Mouse (Mus musculus) MN1 (cell line): Measurements from ENCODE around the gene 0610010K14Rik.

Experiments used
- DNase-seq: peaks from one replicate; pipeline ENCODE4 v3.0.0-alpha.2; 2016; ENCODE audit warnings: low spot score

0610010K14Rik gene

DNA sequence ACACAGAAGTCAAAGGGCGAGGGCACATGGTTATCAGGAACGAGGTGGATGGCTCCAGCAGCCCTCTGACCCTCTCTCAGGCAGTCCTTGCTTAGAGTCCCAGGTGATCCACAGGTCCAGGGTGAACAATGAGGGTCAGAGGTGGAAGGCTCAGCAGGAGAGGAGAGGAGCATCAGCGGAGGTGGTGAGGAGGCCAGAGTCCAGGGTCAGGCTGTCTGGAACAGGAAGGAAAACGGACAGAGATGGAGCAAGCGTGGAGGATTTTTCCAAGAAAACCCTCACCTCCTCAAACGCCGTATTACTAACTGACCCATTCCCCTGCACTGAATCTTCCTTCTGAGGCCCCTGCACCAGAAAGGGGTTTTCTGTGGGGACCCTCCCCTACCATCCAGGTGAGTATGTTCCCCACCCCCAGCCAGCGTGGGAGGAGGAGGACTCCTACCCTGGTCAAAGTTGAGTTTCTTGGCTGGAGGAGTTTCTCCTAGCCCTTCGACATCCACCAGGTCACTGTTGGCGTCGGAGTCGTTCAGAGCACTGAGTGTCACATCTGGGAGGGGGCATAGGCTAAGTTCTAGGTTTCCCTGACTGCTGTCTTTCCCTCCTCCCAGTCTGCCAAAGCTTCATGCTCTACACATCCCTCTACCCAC, 2.3 kb downstream of the 0610010K14Rik start:
- no peak for DNase-seq

DNA sequence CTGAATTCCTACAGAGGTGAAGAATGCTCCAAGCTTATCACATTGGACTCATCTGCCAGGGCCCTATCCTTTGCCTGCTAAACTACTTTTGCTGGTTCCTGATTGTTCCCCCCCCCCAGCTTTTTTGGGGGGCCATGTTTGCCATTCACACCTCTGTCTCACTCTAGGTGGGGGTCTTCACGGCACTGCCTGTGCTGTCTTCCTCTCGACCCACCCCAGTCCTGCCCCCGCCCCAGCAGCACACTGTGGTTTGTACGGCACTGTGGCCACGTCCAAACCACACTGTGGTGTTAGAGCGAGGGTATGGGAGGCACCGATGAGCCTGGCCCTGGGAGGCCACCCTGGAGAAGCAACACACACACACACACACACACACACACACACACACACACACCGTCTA, 3.2 kb downstream of the 0610010K14Rik start:
- no peak for DNase-seq

DNA sequence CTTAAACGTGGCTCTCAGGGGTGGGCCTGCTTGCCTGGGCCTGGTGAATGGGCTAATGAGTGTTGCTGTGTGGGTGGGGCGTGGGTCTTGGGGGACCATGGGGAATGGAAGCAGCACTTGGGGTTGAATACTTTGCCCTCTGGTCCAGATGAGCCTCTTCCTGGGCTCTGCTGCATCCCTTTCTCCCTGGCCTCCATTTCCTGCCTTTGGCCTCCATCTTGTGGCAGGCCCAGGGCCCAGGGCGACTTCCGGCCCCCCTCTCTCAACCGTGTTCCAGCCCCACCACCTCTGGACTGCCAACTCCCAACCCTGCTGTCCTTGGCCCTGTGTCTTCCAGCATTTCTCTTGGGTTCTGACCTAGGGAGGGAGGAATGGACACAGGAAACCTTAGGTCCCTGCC, 3.7 kb downstream of the 0610010K14Rik start:
- no peak for DNase-seq

GRCm38 (mm10) chr11:70233016-70233415, 4.7 kb downstream of the 0610010K14Rik start:
- DNase-seq, result no peak

- DNase-seq, result peak; percentile 69
Measured at GRCm38 (mm10) chr11:70232546-70232945, 5.2 kb downstream of the 0610010K14Rik start.

DNA sequence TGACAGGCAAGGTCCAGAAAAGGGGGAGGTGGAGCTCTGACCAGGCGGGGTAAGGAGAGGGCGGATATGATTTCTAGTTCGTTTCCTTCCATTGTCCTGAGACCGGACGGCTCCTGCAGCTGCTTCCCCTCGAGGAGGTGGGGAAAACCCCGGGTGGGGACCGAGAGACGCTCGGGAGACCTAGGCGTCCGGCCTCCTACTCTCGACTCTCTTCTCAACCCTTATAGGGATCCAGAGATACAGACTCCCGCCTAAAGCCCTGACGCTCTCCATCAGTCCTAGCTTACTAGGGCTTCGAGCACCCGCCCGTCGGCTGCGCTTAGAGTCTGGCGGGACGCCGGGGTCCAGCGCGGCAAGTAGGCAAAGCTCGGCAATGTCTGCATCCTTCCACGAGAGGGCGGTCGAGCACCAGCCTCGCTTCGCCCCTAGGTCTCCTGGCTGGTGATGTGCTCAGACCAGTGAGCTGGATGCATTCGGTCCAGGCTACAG, 7.4 kb downstream of the 0610010K14Rik start:
- DNase-seq, result peak; percentile 91

GRCm38 (mm10) chr11:70229260-70230010, 8.3 kb downstream of the 0610010K14Rik start, which contains the start of gene Bcl6b:
Bcl6b (minus strand) TSS chr11:70229798.
- DNase-seq, result peak; percentile 32

DNA sequence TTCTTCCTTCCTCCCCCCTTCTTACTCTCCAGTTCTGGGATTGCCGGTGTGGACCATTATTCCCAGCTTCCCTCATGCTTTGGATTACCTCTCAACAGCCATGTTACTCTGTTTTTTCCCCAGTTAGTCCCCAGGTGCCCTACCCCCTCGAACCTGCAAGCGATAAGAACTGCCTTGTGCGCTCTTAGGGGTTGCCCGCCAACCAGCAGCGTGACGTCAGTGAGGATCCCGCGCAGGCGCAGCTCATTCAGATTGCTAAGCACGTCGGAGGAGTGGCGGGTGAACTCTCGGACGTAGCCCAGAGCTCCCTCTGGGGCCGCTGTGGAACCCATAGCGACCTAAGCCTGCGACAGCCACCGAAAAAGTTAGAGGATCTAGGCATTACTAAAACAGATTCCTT, 8.9 kb downstream of the 0610010K14Rik start:
- peak; percentile 77 for DNase-seq

DNA sequence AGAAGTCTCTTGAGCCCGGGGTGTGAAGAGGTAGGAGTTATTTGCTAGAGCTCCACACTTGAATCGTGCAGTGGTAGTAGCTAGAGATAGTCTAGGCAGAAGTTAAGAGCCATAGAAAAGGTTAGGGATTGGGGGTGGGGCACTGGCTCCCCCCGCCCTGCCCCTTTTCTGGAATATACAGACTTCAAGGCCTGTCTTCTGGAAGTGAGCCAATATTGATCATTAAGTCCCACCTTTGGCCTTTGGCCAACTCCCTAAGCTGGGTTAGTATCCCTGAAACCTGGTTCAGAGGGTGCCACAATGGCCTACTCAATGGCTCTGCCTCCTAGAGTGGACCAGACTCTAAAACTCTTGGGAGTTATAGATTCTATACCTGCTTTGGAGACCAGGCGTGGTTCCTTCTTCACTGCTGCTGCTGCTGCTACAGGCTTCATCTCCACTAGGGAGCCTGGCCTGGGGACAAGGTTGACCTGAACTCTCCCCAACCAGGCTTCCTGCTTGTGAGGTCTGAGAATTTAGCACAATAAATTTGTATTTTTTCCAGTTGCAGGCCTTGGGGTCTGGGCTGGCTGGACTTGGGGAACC, 10.0 kb downstream of the 0610010K14Rik start:
- no peak for DNase-seq

GRCm38 (mm10) chr11:70227126-70227525, 10.6 kb downstream of the 0610010K14Rik start:
- DNase-seq, result no peak

DNA sequence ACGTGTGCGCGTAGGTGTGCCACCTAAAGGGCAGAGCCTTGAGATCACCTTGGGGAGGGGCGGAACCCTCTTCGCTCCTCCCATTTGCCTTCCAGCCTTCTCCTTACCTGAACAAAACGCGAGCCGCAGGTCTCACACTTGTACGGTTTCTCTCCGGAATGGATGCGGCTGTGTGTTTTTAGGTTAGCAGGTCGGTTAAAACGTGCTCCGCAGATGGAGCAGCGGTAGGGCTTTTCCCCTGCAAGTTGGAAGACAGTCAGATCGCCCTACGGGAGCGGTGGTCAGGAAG, 11.2 kb downstream of the 0610010K14Rik start:
- DNase-seq, result no peak

DNA sequence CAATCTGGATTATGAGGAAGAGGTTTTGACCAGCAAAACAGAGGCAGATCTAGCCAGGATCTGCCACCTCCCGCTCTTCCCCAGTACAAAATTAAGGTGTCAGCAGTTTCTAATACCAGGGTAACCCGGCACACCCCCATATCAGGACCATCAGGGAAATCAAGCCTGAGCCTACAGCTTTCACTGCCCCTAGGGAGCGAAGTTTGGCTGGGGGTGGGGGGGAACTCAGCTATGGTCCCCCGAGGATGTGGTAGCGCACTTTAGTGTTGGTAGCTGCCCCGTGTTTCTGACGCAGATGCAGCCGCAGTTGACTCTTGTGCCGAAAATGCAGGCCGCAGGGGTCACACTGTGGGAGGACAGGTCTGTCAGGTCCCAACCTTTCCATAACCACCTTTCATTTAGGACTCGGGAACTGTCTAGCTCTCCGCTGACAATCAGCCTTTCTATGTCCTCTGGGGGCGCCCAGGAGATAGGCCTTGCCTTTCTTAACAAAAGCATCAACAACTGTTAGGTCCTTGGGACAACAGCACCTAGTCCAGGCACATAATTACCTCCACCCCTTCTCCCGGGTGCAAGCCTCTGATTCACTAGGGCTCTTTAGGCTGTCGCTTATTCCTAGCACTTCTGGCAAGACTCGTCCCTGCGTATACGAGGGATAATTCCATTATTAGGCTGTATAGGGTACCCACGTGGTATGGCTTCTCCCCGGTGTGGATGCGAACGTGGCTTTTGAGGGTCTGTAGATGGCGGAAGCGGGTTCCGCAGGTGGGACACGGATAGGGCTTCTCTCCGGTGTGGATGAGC, 11.7 kb downstream of the 0610010K14Rik start:
- DNase-seq, result no peak

DNA sequence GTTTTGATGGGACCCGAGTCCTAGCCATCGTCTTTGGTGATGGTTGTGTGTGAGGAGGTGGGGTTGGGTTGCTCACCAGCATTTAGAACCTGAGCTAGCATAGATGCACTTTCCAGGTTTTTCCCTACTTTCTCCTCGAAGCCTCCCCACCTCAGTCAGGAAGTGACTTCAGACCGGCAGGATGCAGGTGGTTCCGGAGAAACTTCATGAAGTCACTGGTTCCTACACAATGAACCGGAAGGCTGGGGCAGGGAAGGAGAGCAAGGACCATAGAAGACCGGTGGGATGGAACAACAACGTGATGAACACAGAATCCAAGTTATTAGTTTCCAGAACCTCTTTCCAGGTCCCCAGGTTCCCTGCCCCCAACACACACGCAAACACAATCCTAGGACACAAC, 14.0 kb downstream of the 0610010K14Rik start:
- DNase-seq, result no peak

DNA sequence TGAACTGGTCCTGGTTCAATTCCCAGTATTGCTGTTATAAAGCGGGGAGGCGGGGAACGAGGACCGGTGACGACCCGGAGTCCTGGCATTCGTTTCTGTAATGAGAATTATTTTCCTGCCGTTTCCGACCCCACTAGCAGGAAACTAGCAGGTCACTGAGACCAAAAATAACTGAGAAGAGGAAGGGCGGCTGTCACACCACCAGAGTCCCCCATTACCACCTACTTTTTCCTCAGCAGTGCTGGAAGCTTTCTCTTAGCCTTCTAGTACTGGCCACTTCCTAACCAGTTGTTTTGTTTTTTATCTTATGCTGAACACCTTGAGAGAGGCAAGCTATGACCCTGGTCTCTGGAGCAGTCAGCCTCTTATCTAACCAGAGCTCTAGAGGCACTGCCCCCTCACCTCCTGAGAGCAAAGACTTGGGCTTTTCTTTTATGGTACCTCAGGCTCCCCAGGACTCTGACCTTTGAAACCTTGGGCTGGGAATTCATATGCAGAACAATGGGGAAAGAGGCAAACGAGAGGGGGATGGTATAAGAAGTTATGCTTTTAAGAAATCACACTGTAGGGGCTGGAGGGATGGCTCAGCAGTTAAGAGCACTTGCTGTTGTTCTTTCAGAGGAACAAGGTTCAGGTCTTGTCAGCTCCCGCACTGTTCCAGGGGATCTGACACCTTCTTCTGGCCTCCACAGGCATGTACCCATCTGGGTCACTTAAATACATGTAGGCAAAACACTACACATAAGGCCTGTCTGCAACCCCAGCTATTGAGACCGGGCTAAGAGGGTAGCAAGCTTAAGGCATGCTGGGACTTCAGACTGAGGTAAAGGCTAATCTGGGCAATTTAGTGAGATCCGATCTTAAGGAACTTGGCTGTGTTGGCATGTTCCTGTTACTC, 15.9 kb downstream of the 0610010K14Rik start:
- DNase-seq, result no peak

DNA sequence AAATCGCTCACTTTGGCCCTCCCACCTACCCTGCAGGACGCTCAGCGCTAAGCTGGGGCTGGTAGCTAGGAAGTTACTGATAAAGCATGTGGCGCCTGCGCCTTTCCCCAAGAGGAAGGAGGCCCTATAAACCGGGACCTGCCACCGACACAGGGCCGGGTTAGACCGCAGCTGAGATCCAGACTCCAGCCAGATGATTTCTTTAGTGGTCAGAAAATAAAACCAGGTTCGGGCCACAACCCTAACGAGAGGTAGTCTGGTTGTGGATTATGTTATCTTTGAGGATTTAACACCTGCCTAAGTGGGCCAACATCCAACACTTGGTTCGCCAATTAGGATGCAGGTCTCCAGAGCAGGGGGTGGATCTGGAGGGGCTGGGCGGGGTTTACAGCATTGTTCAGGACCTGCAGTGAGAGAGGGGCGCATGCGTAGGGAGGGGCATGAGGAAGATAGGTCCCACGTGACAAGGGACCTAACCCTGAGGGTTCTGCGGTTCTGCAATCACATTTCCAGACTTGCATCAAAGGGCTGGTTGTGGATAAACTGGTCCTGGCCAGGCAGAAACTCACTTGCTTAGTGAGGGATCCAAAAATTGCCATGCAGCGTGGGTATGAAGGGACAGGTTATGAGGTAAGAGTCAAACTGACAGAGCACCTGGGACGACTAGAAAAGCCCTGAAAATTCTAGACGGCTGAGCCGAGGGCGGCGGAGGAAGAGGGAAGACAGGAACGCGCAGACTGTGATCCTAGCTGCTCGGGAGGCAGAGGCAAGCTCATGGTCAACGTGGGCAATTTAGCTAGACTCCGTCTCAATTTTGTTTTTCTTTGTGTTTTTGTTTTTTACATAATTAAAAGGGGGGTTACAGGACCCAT, 16.7 kb downstream of the 0610010K14Rik start, which contains the start of gene Slc16a13:
Slc16a13 (minus strand) TSS at position 334 of the 872 bp plus-strand sequence.
- peak; percentile 96 for DNase-seq

- DNase-seq, result no peak
Measured at GRCm38 (mm10) chr11:70220323-70220722, 17.4 kb downstream of the 0610010K14Rik start.

DNA sequence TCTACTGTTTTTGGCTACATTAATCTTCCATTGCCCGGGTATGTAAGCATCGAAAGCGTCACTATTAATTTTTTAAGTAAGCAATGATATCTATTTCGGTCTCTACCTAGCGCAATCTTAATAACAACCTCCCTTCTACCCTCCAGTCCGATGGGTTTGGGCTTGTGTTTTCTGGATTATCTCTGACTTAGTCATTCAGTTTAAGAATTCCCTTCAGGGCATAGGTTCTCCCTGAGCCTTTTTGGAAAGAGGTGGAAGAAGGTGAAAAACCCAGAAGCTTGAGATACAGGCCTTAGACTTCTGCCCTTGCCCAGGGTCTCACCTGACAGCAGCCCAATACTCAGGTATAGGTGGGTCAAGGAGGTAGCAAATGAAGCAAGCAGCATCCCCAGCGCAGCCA, 17.8 kb downstream of the 0610010K14Rik start:
- no peak for DNase-seq

- DNase-seq, result no peak
Measured at GRCm38 (mm10) chr11:70218741-70219470, 18.8 kb downstream of the 0610010K14Rik start.

- DNase-seq, result no peak
Measured at GRCm38 (mm10) chr11:70218039-70218438, 19.7 kb downstream of the 0610010K14Rik start.

- no peak for DNase-seq
Measured at GRCm38 (mm10) chr11:70216103-70216502, 21.6 kb downstream of the 0610010K14Rik start.
